Mouse (Mus musculus) testis, adult 2 months (tissue): Measurements from ENCODE around the gene Otoa. TPM values are rescaled to one million over a fixed set of nuclear protein-coding genes. Genes with fewer than 3 reads are reported as not detected.

Experiments used
- H3K27ac ChIP-seq: fragments of 200-500 bp; 2 replicates; pipeline ENCODE4 v1.5.1; 2012; ENCODE audit warnings: low read depth, low read length; ENCODE audit not compliant: control insufficient read depth, insufficient read depth
- H3K27me3 ChIP-seq: fragments of 200-500 bp; 2 replicates; pipeline ENCODE4 v1.6.1; 2012; ENCODE audit warnings: mild to moderate bottlenecking, low read length, moderate library complexity; ENCODE audit not compliant: control insufficient read depth, insufficient read depth
- H3K36me3 ChIP-seq: fragments of 200-500 bp; 2 replicates; pipeline ENCODE4 v1.6.1; 2012; ENCODE audit warnings: mild to moderate bottlenecking, low read length; ENCODE audit not compliant: control insufficient read depth, insufficient read depth
- H3K4me1 ChIP-seq: fragments of 200-500 bp; 2 replicates; pipeline ENCODE4 v1.6.1; 2012; ENCODE audit warnings: low read length; ENCODE audit not compliant: control insufficient read depth, insufficient read depth
- H3K4me3 ChIP-seq: fragments of 200-500 bp; 2 replicates; pipeline ENCODE4 v1.5.1; 2012; ENCODE audit warnings: low read depth, mild to moderate bottlenecking, low read length, moderate library complexity, mixed read lengths; ENCODE audit not compliant: control insufficient read depth
- CTCF ChIP-seq: fragments of 200-500 bp; IDR thresholded peaks from 2 replicates; pipeline ENCODE4 v1.5.1; 2012; ENCODE audit warnings: low read depth, mild to moderate bottlenecking, inconsistent platforms, low read length, moderate library complexity; ENCODE audit not compliant: control insufficient read depth, insufficient read depth, insufficient replicate concordance
- POLR2A ChIP-seq: fragments of 200-500 bp; IDR thresholded peaks from 2 replicates; pipeline ENCODE4 v1.6.1; 2012; ENCODE audit warnings: low read depth, mild to moderate bottlenecking, inconsistent platforms, low read length, moderate library complexity; ENCODE audit not compliant: control insufficient read depth
- polyA plus RNA-seq: library from polyadenylated mRNA; depleted of rRNA; stranded (reverse); fragments of >200 nt; gene quantifications from 2 replicates; pipeline ENCODE4 v1.2.3, GENCODE M21; 2012

The Otoa gene
- polyA plus RNA-seq, 1 experiment: 0.23 TPM

GRCm38 (mm10) chr7:121072506-121072905 lies 8.9 kb upstream of the Otoa start:
- TF ChIP-seq POLR2A: no peak
- TF ChIP-seq CTCF: no peak
- no peak overlapping the region for H3K27ac ChIP-seq
- H3K36me3 ChIP-seq: no peaks in the 10 kb centered on the region
- no peak overlapping the region for H3K4me3 ChIP-seq
- H3K4me1 ChIP-seq: no peaks in the 10 kb centered on the region
- no peaks in the 10 kb centered on the region for H3K27me3 ChIP-seq

DNA sequence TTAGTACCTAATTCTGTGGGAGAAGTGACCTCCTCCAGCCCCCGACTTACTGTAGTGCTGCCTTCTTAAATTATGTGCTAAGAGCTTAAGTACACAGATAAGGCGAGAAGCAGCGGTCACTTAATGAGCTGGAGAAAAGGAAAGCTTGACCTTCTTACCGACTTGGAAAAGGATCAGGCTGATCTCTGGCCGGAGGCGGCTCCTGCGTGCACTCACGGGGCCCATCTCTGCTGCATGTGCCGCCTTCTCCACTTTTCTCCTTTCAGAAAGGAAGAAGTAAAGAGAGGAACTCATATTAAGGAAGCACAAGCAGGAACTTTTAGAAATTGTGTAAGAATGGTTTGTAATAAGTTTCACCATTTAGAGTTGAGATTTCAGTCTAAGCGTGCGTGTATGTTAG lies 7.2 kb upstream of the Otoa start, which contains the start of gene Igsf6:
Igsf6 (minus strand) TSS at position 292 of the 400 bp plus-strand sequence.
- TF ChIP-seq CTCF: no peak
- TF ChIP-seq POLR2A: no peak
- Histone ChIP-seq H3K36me3 (no peaks in the 10 kb centered on the region), H3K27ac (no peak within 1 kb of the TSS), H3K4me3 (no peak within 1 kb of the TSS), H3K27me3 (no peaks in the 10 kb centered on the region), H3K4me1 (no peaks in the 10 kb centered on the region)

GRCm38 (mm10) chr7:121074801-121075400 lies 6.5 kb upstream of the Otoa start:
- Histone ChIP-seq H3K36me3 (no peaks in the 10 kb centered on the region), H3K4me3 (no peak overlapping the region), H3K27me3 (no peaks in the 10 kb centered on the region), H3K27ac (no peak overlapping the region), H3K4me1 (no peaks in the 10 kb centered on the region)
- TF ChIP-seq POLR2A (no peak), CTCF (no peak)

DNA sequence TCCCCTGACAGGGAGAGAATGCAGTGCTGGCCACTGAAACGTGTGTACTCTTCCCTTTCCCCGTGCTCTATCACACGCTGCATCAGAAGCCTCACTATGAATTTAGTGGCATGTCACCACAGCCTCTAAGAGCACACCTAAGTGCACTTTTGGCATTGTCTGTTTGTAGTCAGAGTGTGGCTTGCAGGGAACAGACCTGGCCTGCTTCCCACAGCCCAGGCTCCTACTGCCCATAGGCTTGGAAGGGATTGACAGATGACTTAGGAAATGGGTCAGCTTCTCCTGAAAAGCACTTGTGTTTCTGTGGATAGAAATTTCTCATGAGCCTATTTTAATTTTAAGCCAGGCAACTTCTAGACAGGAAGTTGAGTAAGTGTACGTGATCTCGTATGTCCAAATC lies 6.0 kb upstream of the Otoa start:
- Histone ChIP-seq H3K36me3 (no peaks in the 10 kb centered on the region), H3K4me3 (no peak overlapping the region), H3K27ac (no peak overlapping the region), H3K4me1 (no peaks in the 10 kb centered on the region), H3K27me3 (no peaks in the 10 kb centered on the region)
- TF ChIP-seq POLR2A (no peak), CTCF (no peak)

- TF ChIP-seq POLR2A (no peak), CTCF (no peak)
- Histone ChIP-seq H3K4me1 (no peaks in the 10 kb centered on the region), H3K27me3 (no peaks in the 10 kb centered on the region), H3K4me3 (no peak overlapping the region), H3K36me3 (no peaks in the 10 kb centered on the region), H3K27ac (no peak overlapping the region)
These were observed 4.1 kb upstream of the Otoa start for GRCm38 (mm10) chr7:121077311-121077710.

DNA sequence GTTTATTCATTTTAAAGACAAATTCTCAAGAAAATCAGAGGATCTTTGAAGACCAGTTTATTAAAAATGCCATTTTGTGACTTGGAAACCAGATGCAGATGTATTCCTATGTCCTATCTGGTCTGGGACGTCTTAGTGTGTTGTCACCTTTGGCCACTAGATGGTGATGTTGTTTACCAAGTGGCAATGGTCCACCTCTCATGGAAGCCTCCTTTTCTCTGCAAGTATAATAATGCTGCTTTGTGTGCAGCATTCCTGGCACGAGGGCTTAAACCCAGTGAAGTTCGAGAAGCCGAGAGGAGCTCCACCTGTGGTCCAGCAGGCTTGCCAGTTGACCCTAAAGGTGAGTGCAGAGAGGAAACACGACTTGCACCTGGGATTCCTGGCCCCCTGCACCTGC lies 3.6 kb upstream of the Otoa start:
- Histone ChIP-seq H3K27ac (no peak overlapping the region), H3K36me3 (no peaks in the 10 kb centered on the region), H3K27me3 (no peaks in the 10 kb centered on the region), H3K4me1 (no peaks in the 10 kb centered on the region), H3K4me3 (no peak overlapping the region)
- no peak for TF ChIP-seq POLR2A
- TF ChIP-seq CTCF: 0 out of 2 replicates have a peak, but pooled peaks have one; percentile 10

GRCm38 (mm10) chr7:121081816-121082215 lies 366 bp downstream of the Otoa start:
- H3K36me3 ChIP-seq: no peaks in the 10 kb centered on the region
- TF ChIP-seq POLR2A: no peak
- no peak overlapping the region for H3K4me3 ChIP-seq
- H3K27ac ChIP-seq: no peak overlapping the region
- no peaks in the 10 kb centered on the region; the same call in 1 of the 2 replicates for H3K4me1 ChIP-seq
- no peaks in the 10 kb centered on the region for H3K27me3 ChIP-seq

- Histone ChIP-seq H3K36me3 (no peaks in the 10 kb centered on the region), H3K27ac (no peak overlapping the region)
- TF ChIP-seq POLR2A (no peak), CTCF (no peak)
These were observed 1.6 kb downstream of the Otoa start for GRCm38 (mm10) chr7:121082949-121083513.

More at GRCm38 (mm10) chr7:121082949-121083513, 1.6 kb downstream of the Otoa start:
- H3K27me3 ChIP-seq: no peaks in the 10 kb centered on the region
- H3K4me3 ChIP-seq: no peak overlapping the region
- no peaks in the 10 kb centered on the region; the same call in 1 of the 2 replicates for H3K4me1 ChIP-seq
